Mouse (Mus musculus) c-Kit-negative CD71-positive TER-119-positive erythroid progenitor cells, embryonic 14.5 days (primary cell): ENCODE data around the gene Adgrl3.

Source experiments
- DNase-seq: peaks from one replicate; pipeline ENCODE4 v3.0.0-alpha.2; 2013; ENCODE audit warnings: low read depth, low spot score

Gene Adgrl3

DNA sequence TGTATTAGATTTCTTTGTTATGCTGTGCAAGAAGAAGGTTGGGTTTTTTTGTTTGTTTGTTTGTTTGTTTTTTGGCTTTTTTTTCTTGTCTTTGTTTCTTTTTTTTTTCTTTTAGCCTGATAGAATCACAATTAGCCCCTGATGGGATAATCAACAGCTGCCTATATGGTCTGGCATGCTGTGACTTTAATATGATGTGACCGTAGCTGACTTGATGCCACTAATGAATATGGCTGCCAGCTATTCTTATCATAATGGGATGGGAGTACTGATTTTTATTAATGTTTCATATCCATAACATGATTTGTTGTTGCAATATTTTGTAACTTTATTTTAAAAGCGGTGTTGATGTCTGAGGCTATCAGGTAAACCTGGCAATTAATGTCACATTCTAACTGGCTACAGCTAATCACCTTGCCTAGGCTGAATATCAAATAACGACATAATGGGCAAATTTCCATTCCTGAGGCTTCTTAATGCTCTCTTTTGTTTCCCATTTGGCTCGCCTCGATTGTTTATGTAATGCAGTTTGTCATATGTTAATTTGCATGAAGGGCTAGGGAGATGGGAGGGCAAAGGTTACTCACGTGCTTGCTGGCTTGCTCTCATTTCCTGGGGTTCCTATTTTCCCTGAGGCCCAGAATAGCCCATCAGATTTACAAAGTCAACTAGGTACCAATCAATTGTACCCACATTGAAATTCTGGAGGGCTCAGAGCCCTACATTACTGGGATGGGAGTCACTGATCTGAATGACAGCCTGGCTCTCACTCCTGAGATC lies 641.9 kb downstream of the Adgrl3 start:
- no peak for DNase-seq

GRCm38 (mm10) chr5:81671025-81671424 lies 651.1 kb downstream of the Adgrl3 start:
- DNase-seq = no peak

GRCm38 (mm10) chr5:81674275-81674974 lies 654.5 kb downstream of the Adgrl3 start:
- DNase-seq = no peak

- no peak for DNase-seq
Observed at GRCm38 (mm10) chr5:81674975-81675371, 655.0 kb downstream of the Adgrl3 start.

DNA sequence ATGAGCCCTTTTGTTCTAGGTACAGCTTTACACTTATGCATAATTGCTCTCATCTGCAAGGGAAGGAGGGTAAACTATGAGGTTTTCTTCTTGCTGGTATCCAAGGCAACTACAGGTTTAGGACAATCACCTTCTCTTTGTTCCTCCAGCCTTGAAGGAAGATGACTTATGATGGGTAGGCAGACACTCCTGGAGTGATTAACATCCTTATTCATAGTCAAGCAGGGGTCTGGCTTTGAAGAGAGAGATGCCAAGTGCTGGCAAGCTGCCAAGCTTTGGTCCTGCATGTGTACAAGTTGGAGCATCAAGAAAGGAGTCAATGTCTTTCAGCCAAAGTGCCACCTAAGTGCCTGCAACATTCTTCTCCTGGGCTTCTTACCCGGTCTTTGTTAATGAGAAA lies 657.0 kb downstream of the Adgrl3 start:
- no peak for DNase-seq

- no peak for DNase-seq
Observed at GRCm38 (mm10) chr5:81686206-81686605, 666.3 kb downstream of the Adgrl3 start.

GRCm38 (mm10) chr5:81686845-81687244 lies 666.9 kb downstream of the Adgrl3 start:
- DNase-seq = no peak

- DNase-seq = no peak
Observed at GRCm38 (mm10) chr5:81729620-81730019, 709.7 kb downstream of the Adgrl3 start.

- no peak for DNase-seq
Observed at GRCm38 (mm10) chr5:81736008-81736407, 716.1 kb downstream of the Adgrl3 start.

DNA sequence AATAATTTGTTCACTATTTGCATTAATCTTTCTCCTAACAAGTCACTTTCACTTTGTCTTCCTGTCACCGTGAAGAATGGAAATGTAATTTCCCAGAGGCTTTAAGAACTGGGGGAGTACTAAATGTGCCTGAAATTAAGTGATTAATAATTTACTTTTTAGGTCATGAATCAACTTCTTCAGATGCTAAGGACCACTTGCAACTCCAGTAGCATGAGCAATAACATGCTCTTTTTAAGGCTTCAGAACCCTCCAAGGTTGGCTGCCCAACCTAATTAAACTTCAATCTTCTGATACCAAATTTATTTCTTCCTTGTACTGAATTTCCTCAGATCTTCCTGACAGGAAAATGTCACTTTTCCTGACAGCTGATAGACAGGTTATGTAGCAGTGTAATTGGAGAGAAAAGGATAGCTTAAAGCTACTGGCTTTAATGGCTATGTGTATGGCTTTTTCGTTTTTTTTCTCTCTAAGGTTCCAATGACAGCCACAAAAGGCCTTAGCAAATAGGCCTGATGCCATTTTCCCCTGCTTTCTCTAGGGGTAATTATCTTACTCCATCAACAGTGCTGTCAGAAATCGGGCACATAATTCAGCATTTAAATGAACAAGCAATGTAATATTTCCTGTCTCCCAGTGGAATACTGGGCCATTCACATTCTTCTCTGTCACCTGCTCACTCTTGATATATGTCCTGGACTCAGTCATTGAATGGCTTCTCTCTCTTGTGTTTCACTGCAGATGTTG lies 718.5 kb downstream of the Adgrl3 start:
- no peak for DNase-seq

DNA sequence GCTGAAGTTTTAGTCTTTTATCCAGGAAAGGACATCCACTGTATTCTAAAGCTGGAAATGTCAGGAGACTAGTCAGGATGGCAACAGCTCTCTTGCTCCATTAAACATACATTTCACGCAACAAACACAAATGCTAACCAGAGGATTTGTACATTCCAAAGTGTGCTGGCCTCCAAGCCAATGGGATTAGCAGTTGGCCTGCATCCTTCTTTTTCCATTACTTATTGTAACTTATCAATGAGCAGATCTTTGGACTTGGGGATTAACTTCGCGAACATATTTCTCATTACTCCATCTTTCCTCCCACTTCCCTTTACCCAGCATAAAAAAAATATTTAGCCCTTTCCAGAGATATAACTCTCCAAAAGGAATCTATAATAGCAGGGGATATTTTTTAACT lies 732.5 kb downstream of the Adgrl3 start:
- DNase-seq = no peak

GRCm38 (mm10) chr5:81755711-81756110 lies 735.8 kb downstream of the Adgrl3 start:
- DNase-seq = no peak

- DNase-seq = no peak
Observed at GRCm38 (mm10) chr5:81757093-81757725, 737.3 kb downstream of the Adgrl3 start.

DNA sequence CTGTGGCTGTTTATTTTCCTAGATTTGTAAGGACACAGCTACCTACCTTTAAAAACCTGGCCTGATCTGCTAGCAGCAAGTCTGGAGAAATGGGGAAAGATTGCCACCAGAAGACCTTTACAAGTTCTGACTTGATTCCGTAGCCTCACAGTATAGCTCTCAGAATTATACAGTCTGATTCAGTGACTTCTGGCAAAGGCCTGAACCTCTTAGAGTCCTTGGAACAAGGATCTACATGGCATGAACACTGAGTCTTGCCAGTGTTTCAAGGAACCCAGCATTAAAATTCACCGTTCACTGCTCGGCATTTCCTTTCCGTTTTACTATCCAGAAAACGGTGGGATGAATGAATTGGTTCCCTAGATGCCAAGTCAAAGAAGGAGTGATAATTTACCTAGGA lies 756.3 kb downstream of the Adgrl3 start:
- DNase-seq = no peak

DNA sequence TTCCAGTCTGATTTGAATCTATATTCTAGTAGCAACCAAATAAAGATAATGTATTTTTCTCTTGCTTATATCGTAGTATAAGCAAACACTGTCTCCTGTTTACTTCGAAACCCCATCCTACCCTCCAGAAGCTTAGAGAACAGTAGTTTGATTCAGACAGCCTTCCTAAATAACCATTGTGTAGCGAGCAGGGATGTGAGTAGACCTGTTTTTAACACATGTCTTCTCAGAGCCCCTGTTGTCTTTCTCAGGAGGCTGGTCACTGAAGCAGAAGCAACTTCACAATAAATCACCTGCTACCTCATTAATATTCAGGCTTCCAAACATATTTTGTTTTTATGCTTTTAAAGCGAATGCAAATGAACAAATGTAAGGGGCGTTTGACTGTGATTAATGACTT lies 756.8 kb downstream of the Adgrl3 start:
- DNase-seq = no peak

DNA sequence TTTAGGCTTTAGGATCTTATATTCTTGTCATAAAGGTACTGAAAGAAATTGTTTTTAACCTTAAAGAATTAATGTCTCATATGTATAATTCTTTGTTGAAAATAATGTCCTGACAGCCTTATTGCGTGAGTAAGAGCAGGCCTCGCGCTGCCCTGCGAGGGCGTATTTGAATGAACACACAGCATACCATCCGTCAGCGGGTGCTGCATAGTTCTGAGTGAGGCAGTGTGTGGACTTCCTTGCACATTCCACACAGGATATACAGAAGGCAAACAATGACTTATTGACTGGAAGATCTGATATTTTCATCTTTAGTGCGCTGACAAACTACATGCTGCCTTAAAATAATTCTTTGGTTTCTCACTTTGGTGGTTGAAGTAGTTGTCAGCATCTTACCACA lies 764.8 kb downstream of the Adgrl3 start:
- DNase-seq = no peak

GRCm38 (mm10) chr5:81790710-81791109 lies 770.8 kb downstream of the Adgrl3 start:
- no peak for DNase-seq

DNA sequence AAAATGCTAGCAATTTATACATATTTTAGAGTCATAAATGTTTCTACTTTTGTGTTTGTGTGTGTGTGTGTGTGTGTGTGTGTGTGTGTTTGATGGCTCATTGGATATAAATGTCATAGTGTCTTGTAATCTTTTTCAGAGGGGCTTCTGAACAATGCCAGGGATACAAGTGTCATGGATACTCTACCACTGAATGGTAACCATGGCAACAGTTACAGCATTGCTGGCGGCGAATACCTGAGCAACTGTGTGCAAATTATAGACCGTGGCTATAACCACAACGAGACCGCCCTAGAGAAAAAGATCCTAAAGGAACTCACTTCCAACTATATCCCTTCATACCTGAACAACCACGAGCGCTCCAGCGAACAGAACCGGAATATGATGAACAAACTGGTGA lies 774.2 kb downstream of the Adgrl3 start:
- no peak for DNase-seq

DNA sequence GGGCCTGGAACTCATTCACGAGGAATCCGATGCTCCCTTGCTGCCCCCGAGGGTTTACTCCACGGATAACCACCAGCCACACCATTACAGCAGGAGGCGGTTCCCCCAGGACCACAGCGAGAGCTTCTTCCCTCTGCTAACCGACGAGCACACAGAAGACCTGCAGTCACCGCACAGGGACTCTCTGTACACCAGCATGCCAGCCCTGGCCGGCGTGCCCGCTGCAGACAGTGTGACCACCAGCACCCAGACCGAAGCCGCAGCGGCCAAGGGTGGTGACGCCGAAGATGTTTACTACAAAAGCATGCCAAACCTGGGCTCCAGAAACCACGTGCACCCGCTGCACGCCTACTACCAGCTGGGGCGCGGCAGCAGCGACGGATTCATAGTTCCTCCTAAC lies 774.7 kb downstream of the Adgrl3 start:
- no peak for DNase-seq

GRCm38 (mm10) chr5:81796128-81796527 lies 776.2 kb downstream of the Adgrl3 start:
- DNase-seq = no peak

DNA sequence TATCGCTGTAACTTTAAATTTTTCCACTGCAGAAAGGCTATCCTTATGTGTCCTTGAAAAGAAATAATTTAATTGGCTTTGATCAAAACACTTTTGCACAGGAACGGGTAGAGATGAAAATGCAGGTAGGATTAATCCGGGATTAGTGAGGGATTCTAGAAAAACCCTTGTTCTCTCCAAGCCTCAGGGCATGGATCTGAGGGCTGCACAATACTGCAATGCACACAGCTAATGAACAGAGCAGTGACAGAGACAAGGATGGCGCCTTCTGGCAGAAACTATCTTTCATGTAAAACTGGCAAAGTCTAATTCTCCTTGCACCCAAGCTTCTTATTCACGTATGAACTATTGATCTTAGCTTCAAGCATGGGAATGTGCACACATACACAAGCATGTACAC lies 791.0 kb downstream of the Adgrl3 start:
- DNase-seq = no peak

GRCm38 (mm10) chr5:81832076-81832475 lies 812.1 kb downstream of the Adgrl3 start:
- no peak for DNase-seq
